Mouse (Mus musculus) intestine, embryonic 15.5 days (tissue): Measurements from ENCODE around the gene Kif18a. TPM values are rescaled to one million over a fixed set of nuclear protein-coding genes. Genes with fewer than 3 reads are reported as not detected.
A peak's percentile ranks its signal among the peaks of the same experiment; 100 is the strongest.

Experiments used
- ATAC-seq: fragments of 200-750 bp; cut with Nextera tagmentation; 2 replicates; pipeline ENCODE4 v1.8.0; 2017; ENCODE audit warnings: moderate TSS enrichment, moderate library complexity
- H3K27ac ChIP-seq: fragments of 300-500 bp; sonication (generic); 2 replicates; pipeline ENCODE4 v1.5.1; 2015; ENCODE audit warnings: mild to moderate bottlenecking, inconsistent platforms
- H3K27me3 ChIP-seq: fragments of 300-500 bp; sonication (generic); replicated peaks from 2 replicates; pipeline ENCODE4 v1.6.1; 2015; ENCODE audit warnings: inconsistent platforms
- H3K36me3 ChIP-seq: fragments of 300-500 bp; sonication (generic); 2 replicates; pipeline ENCODE4 v1.6.1; 2015; ENCODE audit warnings: inconsistent platforms
- H3K4me1 ChIP-seq: fragments of 300-500 bp; sonication (generic); replicated peaks from 2 replicates; pipeline ENCODE4 v1.6.1; 2015; ENCODE audit warnings: inconsistent platforms
- H3K4me2 ChIP-seq: fragments of 300-500 bp; sonication (generic); replicated peaks from 2 replicates; pipeline ENCODE4 v1.6.1; 2015; ENCODE audit warnings: mild to moderate bottlenecking, inconsistent platforms
- H3K4me3 ChIP-seq: fragments of 300-500 bp; sonication (generic); replicated peaks from 2 replicates; pipeline ENCODE4 v1.5.1; 2015; ENCODE audit warnings: inconsistent platforms
- H3K9ac ChIP-seq: fragments of 300-500 bp; sonication (generic); 2 replicates; pipeline ENCODE4 v1.6.1; 2015; ENCODE audit warnings: inconsistent platforms
- H3K9me3 ChIP-seq: fragments of 300-500 bp; sonication (generic); 2 replicates; pipeline ENCODE4 v1.6.1; 2016; ENCODE audit warnings: inconsistent platforms
- WGBS: fragments of 180-500 bp; shearing (Covaris S2); methylation state at CpG from one replicate; pipeline ENCODE4 v1.1.7; 2015; 5-methylcytosine and 5-hydroxymethylcytosine counted together
- polyA plus RNA-seq: library from polyadenylated mRNA; unstranded; fragments of >200 nt; fragmentation: Nextera tagmentation; extraction: Ambion mirVana; gene quantifications from 2 replicates; pipeline ENCODE4 v1.2.1, GENCODE M21; 2015

Gene Kif18a
- polyA plus RNA-seq, 1 experiment from 2014 or later, result 17.5 TPM

GRCm38 (mm10) chr2:109298160-109298559 is 17.6 kb downstream of the Kif18a start:
- no peak for ATAC-seq
- no peak overlapping the region for H3K27ac ChIP-seq
- no peaks in the 10 kb centered on the region for H3K27me3 ChIP-seq
- H3K4me2 ChIP-seq, result no peak overlapping the region
- no peak overlapping the region for H3K4me3 ChIP-seq
- H3K9ac ChIP-seq, result no peak overlapping the region
- H3K4me1 ChIP-seq, result no peaks in the 10 kb centered on the region
- no peaks in the 10 kb centered on the region for H3K9me3 ChIP-seq
- WGBS, result 93% methylated on average over 1 of the region's 1 CpGs
- H3K36me3 ChIP-seq, result no peaks in the 10 kb centered on the region

- H3K27ac ChIP-seq, result no peak overlapping the region
- no peak for ATAC-seq
- 92% methylated on average over 3 of the region's 3 CpGs for whole genome bisulfite sequencing
Measured at GRCm38 (mm10) chr2:109302234-109302633, 21.7 kb downstream of the Kif18a start.

GRCm38 (mm10) chr2:109303638-109304037 is 23.1 kb downstream of the Kif18a start:
- H3K27me3 ChIP-seq, result no peaks in the 10 kb centered on the region
- H3K36me3 ChIP-seq, result no peaks in the 10 kb centered on the region
- ATAC-seq, result no peak
- no peak overlapping the region for H3K27ac ChIP-seq
- H3K4me3 ChIP-seq, result no peak overlapping the region
- H3K9ac ChIP-seq, result no peak overlapping the region
- no peaks in the 10 kb centered on the region for H3K4me1 ChIP-seq
- H3K9me3 ChIP-seq, result no peaks in the 10 kb centered on the region
- H3K4me2 ChIP-seq, result no peak overlapping the region

More at GRCm38 (mm10) chr2:109302234-109302633, 21.7 kb downstream of the Kif18a start:
- Histone ChIP-seq H3K36me3 (no peaks in the 10 kb centered on the region), H3K9me3 (no peaks in the 10 kb centered on the region), H3K4me2 (no peak overlapping the region), H3K27me3 (no peaks in the 10 kb centered on the region), H3K4me1 (no peaks in the 10 kb centered on the region), H3K9ac (no peak overlapping the region), H3K4me3 (no peak overlapping the region)

- Histone ChIP-seq H3K4me3 (no peak overlapping the region), H3K36me3 (peaks cover 5% of the 10 kb centered on the region; the same call in 1 of the 2 replicates), H3K9ac (no peak overlapping the region), H3K9me3 (no peaks in the 10 kb centered on the region), H3K4me1 (no peaks in the 10 kb centered on the region), H3K27ac (no peak overlapping the region), H3K27me3 (no peaks in the 10 kb centered on the region), H3K4me2 (no peak overlapping the region)
- 96% methylated on average over 5 of the region's 5 CpGs for WGBS
- ATAC-seq, result no peak
Measured at GRCm38 (mm10) chr2:109311369-109311768, 30.8 kb downstream of the Kif18a start.

- no peak overlapping the region for H3K27ac ChIP-seq
- 89% methylated on average over 1 of the region's 1 CpGs for WGBS
- no peaks in the 10 kb centered on the region for H3K27me3 ChIP-seq
- H3K9me3 ChIP-seq, result no peaks in the 10 kb centered on the region
- no peak overlapping the region for H3K4me2 ChIP-seq
- ATAC-seq, result no peak
- H3K36me3 ChIP-seq, result no peaks in the 10 kb centered on the region
- H3K4me1 ChIP-seq, result no peaks in the 10 kb centered on the region
- no peak overlapping the region for H3K9ac ChIP-seq
- no peak overlapping the region for H3K4me3 ChIP-seq
Measured at GRCm38 (mm10) chr2:109331807-109332206, 51.3 kb downstream of the Kif18a start.

- no peak overlapping the region for H3K27ac ChIP-seq
- no peaks in the 10 kb centered on the region for H3K9me3 ChIP-seq
- ATAC-seq, result no peak
- no peak overlapping the region for H3K4me3 ChIP-seq
- no peak overlapping the region for H3K9ac ChIP-seq
- no peaks in the 10 kb centered on the region for H3K4me1 ChIP-seq
- no peaks in the 10 kb centered on the region for H3K36me3 ChIP-seq
- no peaks in the 10 kb centered on the region for H3K27me3 ChIP-seq
- no peak overlapping the region for H3K4me2 ChIP-seq
- WGBS, result 95% methylated on average over 5 of the region's 5 CpGs
Measured at GRCm38 (mm10) chr2:109334237-109334636, 53.7 kb downstream of the Kif18a start.

GRCm38 (mm10) chr2:109335765-109336164 is 55.2 kb downstream of the Kif18a start:
- H3K9me3 ChIP-seq, result no peaks in the 10 kb centered on the region
- no peak overlapping the region for H3K27ac ChIP-seq
- ATAC-seq, result no peak
- no peak overlapping the region for H3K9ac ChIP-seq
- no peaks in the 10 kb centered on the region for H3K27me3 ChIP-seq
- no peaks in the 10 kb centered on the region for H3K36me3 ChIP-seq
- no peak overlapping the region for H3K4me2 ChIP-seq
- no peak overlapping the region for H3K4me3 ChIP-seq
- no peaks in the 10 kb centered on the region for H3K4me1 ChIP-seq
- 85% methylated on average over 1 of the region's 1 CpGs for WGBS

GRCm38 (mm10) chr2:109345386-109345785 is 64.8 kb downstream of the Kif18a start:
- no peaks in the 10 kb centered on the region for H3K27me3 ChIP-seq
- H3K4me3 ChIP-seq, result no peak overlapping the region
- H3K27ac ChIP-seq, result no peak overlapping the region
- H3K36me3 ChIP-seq, result no peaks in the 10 kb centered on the region
- ATAC-seq, result no peak
- H3K4me2 ChIP-seq, result no peak overlapping the region
- no peaks in the 10 kb centered on the region for H3K4me1 ChIP-seq
- H3K9ac ChIP-seq, result no peak overlapping the region
- no peaks in the 10 kb centered on the region for H3K9me3 ChIP-seq
- 91% methylated on average over 4 of the region's 4 CpGs for WGBS

- ATAC-seq, result no peak
- WGBS, result 78% methylated on average over 4 of the region's 4 CpGs
- no peak overlapping the region for H3K27ac ChIP-seq
- H3K9ac ChIP-seq, result no peak overlapping the region
- H3K4me3 ChIP-seq, result no peak overlapping the region
- no peaks in the 10 kb centered on the region for H3K27me3 ChIP-seq
- H3K9me3 ChIP-seq, result no peaks in the 10 kb centered on the region
- no peaks in the 10 kb centered on the region for H3K4me1 ChIP-seq
- no peak overlapping the region for H3K4me2 ChIP-seq
- H3K36me3 ChIP-seq, result no peaks in the 10 kb centered on the region
Measured at GRCm38 (mm10) chr2:109348742-109349141, 68.2 kb downstream of the Kif18a start.

- H3K36me3 ChIP-seq, result no peaks in the 10 kb centered on the region
- H3K27me3 ChIP-seq, result no peaks in the 10 kb centered on the region
- H3K27ac ChIP-seq, result no peak overlapping the region
- no peaks in the 10 kb centered on the region for H3K9me3 ChIP-seq
- H3K4me3 ChIP-seq, result no peak overlapping the region
- ATAC-seq, result peak; percentile 75; the same call in 1 of the 2 replicates
- H3K4me1 ChIP-seq, result no peaks in the 10 kb centered on the region
- no peak overlapping the region for H3K9ac ChIP-seq
- 41% methylated on average over 3 of the region's 3 CpGs for WGBS
- H3K4me2 ChIP-seq, result no peak overlapping the region
Measured at GRCm38 (mm10) chr2:109358456-109359141, 78.1 kb downstream of the Kif18a start.

- H3K9ac ChIP-seq, result no peak overlapping the region
- H3K4me3 ChIP-seq, result no peak overlapping the region
- no peak overlapping the region for H3K27ac ChIP-seq
- H3K27me3 ChIP-seq, result no peaks in the 10 kb centered on the region
- no peak for ATAC-seq
- 83% methylated on average over 1 of the region's 1 CpGs for WGBS
- H3K36me3 ChIP-seq, result no peaks in the 10 kb centered on the region
- no peaks in the 10 kb centered on the region for H3K9me3 ChIP-seq
- H3K4me2 ChIP-seq, result no peak overlapping the region
- no peaks in the 10 kb centered on the region for H3K4me1 ChIP-seq
Measured at GRCm38 (mm10) chr2:109365962-109366361, 85.4 kb downstream of the Kif18a start.

- WGBS, result 49% methylated on average over 2 of the region's 2 CpGs
- H3K27me3 ChIP-seq, result no peaks in the 10 kb centered on the region
- no peak overlapping the region for H3K27ac ChIP-seq
- H3K9ac ChIP-seq, result no peak overlapping the region
- H3K4me1 ChIP-seq, result no peaks in the 10 kb centered on the region
- no peak overlapping the region for H3K4me2 ChIP-seq
- no peak for ATAC-seq
- no peaks in the 10 kb centered on the region for H3K9me3 ChIP-seq
- no peaks in the 10 kb centered on the region for H3K36me3 ChIP-seq
- no peak overlapping the region for H3K4me3 ChIP-seq
Measured at GRCm38 (mm10) chr2:109374881-109375280, 94.3 kb downstream of the Kif18a start.

- Histone ChIP-seq H3K4me3 (no peak overlapping the region), H3K9me3 (no peaks in the 10 kb centered on the region), H3K9ac (no peak overlapping the region), H3K36me3 (no peaks in the 10 kb centered on the region), H3K4me1 (no peaks in the 10 kb centered on the region), H3K4me2 (no peak overlapping the region), H3K27me3 (no peaks in the 10 kb centered on the region), H3K27ac (no peak overlapping the region)
- ATAC-seq, result no peak
- WGBS, result 69% methylated on average over 1 of the region's 1 CpGs
Measured at GRCm38 (mm10) chr2:109384019-109384418, 103.5 kb downstream of the Kif18a start.
